Mouse (Mus musculus): ENCODE data around the gene Krtap4-1.
"Not testable (repeated sequence)": the region's sequence is repeated elsewhere in the genome, so short reads cannot be mapped to it uniquely, and the experiment has no call there.

Krtap4-1 gene

DNA sequence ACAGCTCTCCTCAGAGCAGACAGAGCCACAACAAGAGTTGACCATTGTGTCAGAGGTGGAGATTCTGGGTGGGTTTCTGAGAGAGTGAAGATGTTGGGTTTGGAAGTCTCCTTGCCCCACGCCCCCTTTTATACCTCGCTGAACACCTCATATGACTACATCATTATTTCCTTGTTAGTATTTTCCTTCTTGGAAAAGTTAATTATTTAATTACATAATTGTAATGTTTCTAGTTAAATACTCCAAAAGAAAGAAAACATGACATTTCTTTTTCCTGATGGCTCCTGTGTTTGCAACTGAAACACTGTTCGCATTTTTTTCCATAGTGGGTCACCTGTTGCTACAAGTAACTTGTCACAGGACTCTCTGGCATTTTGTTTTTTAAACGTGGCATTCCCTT lies at the start of gene Krtap4-1:
Gene Krtap4-1, minus strand, starts transcription at position 101 of the 400 bp plus-strand sequence.
- no peak for DNase-seq (ENCODE audit: low read depth)

DNA sequence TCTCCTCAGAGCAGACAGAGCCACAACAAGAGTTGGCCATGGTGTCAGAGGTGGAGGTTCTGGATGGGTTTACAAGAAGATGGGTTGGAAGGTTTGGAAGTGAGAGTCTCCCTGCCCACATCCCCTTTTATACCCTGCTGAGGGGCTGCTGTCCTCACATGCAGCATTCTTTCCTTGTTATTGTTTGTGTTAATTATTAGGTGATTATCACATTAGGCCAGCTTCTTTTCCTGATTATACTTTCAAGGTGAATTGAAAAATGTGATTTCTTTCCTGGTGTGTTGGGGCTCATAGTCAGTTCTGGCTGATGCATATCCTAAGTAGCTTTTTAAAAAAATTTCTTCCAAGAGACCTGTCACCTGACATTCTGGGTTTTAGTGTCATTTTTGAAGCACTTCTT lies 37.8 kb upstream of the Krtap4-1 start, which contains the start of gene Krtap4-6:
Gene Krtap4-6, minus strand, starts transcription at position 101 of the 400 bp plus-strand sequence.
- DNase-seq (ENCODE audit: low read depth): no peak

DNA sequence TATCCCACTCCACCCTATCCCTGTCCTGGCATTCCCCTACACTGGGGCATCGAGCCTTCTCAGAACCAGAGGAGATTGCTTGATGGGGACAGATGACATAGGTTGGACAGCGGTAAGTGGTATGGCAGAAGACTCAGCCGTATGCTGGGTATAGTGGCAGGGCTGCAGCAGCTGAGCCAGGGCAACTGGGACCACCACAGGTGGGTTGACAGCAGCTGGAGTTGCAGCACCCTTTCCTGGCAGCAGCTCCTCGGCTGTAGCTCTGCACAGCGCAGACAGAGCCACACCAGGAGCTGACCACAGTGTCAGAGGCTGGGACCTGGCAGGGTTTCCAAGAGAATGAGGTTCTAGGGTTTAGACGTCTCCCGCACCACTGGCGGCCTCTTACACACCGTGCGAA lies 34.8 kb upstream of the Krtap4-1 start:
- DNase-seq (ENCODE audit: low read depth): no peak

DNA sequence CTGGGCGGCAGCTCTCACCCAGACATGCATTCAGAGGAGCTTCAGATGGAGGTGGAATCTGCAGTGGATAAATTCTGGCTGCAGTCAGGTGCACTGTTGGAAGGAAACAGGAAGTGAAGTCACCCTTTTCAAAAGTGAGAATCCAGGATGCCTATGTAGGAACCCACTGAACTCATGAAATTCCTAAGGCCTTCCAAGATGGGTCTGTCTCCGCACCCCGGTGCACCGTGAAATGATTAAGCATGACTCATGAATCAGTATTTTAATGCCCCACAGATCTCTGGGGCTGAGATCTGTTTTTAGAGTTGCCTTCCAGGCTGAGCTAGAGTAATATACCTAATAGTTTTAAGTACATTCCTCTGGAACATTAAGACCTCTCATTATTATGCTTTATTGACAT lies 31.2 kb upstream of the Krtap4-1 start:
- no peak for DNase-seq (ENCODE audit: low read depth)

DNA sequence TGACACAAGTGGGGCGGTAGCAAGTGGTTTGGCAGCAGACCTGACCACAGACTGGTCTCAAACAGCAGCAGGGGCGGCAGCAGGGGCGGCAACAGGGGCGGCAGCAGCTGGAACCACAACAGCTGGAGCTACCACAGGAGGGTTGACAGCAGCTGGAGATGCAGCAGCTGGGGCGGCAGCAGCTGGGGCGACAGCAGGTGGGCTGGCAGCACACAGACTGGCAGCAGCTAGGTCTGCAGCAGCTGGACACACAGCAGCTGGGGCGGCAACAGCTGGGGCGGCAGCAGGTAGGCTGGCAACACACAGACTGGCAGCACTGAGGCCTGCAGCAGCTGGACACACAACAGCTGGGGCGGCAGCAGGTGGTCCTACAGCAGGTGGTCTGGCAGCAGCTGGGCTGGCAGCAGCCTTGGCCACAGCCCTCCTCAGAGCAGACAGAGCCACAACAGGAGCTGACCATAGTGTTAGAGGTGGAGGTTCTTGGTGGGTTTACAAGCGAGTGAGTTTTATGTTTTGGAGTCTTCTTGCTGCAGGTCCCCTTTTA lies 30.5 kb upstream of the Krtap4-1 start, which contains the start of gene Gm11563:
Gene Gm11563, minus strand, starts transcription at position 494 of the 544 bp plus-strand sequence.
- DNase-seq (ENCODE audit: low read depth): not testable (repeated sequence)

DNA sequence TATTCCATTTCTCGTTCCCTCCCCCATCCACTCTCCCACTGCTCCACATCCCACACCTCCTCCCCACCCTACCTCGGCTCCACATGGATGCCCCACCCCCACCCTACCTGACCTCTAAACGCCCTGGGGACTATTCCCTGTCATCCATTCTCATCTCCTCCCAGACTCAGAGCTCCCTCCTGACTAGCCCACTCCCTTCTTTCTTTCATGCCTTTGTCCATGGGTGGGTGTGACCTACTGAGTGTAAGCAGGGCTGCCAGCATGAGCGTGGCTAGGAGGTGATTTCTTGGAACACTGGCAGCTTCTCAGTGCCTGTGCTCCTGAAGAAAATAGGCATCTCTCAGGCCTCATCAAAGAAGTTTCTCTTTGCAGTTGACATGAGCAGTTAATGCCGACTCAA lies 29.0 kb upstream of the Krtap4-1 start:
- no peak for DNase-seq (ENCODE audit: low read depth)

DNA sequence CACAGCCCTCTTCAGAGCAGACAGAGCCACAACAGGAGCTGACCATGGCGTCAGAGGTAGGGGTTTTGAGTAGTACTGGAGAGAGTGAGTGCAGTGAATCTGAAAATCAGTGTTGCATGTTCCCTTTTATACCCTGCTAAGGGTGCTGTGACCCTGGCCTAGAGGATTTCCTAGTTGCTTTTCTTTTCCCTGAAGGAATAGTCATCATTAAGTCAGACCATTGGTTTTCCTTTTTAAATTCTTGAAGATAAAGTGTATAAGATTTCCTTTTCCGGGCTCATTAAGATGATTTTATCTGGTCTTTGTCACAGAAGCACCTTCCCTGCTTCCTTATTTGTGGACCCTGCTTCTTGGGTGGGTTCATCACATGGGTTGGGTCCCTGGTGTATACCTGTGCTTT lies 22.1 kb upstream of the Krtap4-1 start, which contains the start of gene Gm11555:
Gene Gm11555, minus strand, starts transcription at position 101 of the 400 bp plus-strand sequence.
- no peak for DNase-seq (ENCODE audit: low read depth)

DNA sequence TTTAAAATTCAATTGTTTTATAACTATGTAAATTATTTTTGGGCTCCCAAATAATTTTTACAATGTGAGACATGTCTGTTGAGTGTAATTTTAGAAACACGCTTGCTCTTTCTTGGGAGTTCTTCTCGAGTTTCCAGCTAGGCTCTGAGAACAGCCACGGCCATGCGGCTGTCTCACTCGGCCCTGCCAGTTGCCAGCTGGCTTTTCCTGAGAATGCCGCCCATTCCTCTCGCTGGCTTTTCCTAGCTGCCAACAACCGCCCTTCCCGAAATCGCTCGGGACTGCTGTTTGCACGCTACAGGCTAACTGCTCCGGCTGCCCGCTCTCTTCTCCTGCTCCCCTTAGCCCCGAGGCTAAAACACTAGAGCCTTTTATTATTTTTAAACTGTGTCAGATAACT lies 18.4 kb upstream of the Krtap4-1 start:
- DNase-seq (ENCODE audit: low read depth): no peak

DNA sequence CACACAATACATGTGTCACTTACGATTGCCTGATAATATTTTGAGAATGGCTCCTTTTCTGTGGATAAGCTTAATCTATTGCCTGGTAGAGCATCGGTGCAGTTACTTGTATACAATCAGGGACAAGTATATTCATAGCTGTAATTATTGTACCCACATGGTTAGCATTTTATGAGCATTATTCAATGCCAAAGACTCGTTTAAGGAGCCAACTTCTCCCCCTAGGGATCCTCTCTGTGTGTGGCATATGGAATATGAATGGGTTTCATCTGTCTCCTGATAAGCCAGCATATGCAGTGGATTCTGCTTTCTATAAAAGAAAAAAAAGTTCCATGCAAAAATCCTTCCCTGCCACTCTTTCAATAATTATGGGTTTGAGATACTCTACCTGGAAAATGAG lies 16.3 kb upstream of the Krtap4-1 start:
- DNase-seq (ENCODE audit: low read depth): no peak

DNA sequence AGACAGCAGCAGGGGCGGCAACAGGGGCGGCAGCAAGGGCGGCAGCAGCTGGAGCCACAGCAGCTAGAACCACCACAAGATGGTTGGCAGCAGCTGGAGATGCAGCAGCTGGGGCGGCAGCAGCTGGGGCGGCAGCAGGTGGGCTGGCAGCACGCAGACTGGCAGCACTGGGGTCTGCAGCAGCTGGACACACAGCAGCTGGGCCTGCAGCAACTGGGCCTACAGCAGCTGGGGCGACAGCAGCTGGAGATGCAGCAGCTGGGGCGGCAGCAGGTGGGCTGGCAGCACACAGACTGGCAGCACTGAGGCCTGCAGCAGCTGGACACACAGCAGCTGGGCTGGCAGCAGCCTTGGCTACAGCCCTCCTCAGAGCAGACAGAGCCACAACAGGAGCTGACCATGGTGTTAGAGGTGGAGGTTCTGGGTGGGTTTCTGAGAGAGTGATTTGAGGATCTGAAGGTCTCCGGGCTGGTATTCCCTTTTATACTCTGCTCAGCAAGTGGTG lies 15.6 kb upstream of the Krtap4-1 start, which contains the start of gene Krtap4-7:
Gene Krtap4-7, minus strand, starts transcription at position 455 of the 505 bp plus-strand sequence.
- not testable (repeated sequence) for DNase-seq (ENCODE audit: low read depth)

DNA sequence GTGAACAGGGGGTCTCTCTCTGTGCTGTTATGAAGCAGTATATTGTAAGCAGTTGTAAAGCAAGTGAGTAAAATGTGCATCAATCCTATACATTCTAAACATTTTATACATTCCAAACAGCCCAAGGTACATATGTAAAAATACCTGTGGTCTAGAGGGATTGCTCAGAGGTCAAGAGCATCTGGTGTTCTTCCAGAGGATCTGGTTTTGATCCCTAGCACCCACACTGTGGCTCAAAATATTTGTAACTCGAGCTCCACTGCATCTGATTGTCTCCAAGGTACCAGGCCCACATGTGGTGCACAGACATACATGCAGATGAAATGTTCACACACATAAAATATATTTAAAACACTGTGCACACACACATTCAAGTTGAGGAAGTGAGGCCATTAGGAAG lies 12.9 kb upstream of the Krtap4-1 start:
- no peak for DNase-seq (ENCODE audit: low read depth)

DNA sequence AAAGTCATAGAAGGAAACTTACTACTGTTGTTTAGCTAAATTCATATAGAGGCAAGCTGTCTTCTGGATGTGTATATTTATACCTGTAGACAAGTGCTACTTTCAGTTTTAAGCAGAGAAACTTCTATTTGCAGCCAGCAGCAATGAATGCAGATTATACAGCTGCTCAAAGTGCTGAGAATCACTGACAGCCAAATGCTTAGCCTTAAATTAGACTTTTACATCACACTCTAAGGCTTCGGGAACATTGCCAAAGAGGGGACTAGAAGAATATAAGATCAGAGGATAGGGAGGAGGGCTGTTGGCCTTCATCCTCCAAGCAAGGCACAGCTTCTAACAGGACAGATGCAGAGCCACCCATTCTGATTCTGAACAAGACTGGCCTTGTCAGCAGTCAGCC lies 9.0 kb upstream of the Krtap4-1 start:
- no peak for DNase-seq (ENCODE audit: low read depth)

DNA sequence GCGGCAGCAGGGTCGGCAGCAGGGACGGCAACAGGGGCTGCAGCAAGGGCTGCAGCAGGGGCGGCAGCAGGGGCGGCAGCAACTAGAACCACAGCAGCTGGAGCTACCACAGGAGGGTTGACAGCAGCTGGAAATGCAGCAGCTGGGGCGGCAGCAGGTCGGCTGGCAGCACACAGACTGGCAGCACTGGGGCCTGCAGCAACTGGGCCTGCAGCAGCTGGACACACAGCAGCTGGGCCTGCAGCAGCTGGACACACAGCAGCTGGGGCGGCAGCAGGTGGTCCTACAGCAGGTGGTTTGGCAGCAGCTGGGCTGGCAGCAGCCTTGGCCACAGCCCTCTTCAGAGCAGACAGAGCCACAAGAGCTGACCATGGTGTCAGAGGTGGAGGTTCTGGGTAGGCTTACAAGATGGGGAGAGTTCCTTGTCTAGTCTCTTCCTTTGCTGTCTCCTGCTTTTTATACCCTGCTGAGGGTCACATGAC lies 6.7 kb upstream of the Krtap4-1 start, which contains the start of gene Krtap4-2:
Gene Krtap4-2, minus strand, starts transcription at position 432 of the 482 bp plus-strand sequence.
- no peak for DNase-seq (ENCODE audit: low read depth)

DNA sequence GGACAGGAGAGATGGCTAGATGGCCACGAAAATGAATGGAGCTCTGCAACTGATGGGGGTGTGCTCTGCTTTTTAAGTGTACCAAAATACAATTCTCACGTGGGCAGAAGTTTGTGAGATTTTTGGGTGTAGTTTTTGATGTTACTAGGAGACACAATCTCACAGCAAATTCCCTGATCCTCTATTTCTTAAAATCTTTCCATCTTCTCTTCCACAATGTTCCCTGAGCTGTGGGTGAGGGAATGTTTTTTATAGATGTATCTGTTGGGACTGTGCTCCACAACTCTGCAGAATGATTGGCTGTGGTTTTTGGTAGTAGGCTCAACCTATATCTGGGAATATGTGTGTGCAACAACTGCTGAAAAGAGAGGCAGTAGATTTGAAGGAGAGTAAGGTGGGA lies 5.3 kb upstream of the Krtap4-1 start:
- no peak for DNase-seq (ENCODE audit: low read depth)

DNA sequence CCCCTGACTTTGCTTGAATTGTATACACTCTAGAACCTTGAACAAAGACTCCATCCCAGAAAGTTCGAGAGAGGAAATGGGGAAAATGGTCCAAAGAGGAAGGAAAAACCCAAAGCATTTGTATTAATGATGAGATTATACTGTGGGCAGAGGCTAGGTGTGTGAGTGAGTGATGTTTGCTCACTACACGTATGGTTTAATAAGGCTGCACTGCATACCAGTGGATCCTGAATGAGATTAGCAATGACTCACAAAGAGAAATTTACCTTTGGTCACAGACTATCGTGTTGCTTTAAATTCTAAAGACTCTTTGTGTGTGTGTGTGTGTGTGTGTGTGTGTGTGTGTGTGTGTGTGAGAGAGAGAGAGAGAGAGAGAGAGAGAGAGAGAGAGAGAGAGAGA lies 2.9 kb upstream of the Krtap4-1 start:
- no peak for DNase-seq (ENCODE audit: low read depth)

DNA sequence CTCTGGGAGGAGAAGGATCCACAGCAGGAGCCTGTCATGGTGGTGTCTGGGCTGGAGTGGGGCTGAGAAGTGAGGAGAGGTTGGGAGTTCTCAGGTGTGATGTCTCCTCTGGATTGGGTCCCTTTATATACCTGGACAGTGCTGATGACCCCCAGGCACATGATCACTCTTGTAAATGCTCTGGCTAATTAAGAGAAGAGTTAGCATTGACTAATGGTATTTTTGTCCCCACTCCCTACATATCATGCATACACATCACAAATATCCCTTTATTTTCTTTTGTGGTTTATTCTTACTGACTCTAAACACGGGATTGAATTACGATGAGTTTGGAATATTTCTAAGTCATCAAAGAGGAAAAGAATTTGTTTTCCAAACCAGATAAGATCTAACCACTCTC lies 7.7 kb downstream of the Krtap4-1 start, which contains the start of gene Gm11562:
Gene Gm11562, minus strand, starts transcription at position 101 of the 400 bp plus-strand sequence.
- no peak for DNase-seq (ENCODE audit: low read depth)

DNA sequence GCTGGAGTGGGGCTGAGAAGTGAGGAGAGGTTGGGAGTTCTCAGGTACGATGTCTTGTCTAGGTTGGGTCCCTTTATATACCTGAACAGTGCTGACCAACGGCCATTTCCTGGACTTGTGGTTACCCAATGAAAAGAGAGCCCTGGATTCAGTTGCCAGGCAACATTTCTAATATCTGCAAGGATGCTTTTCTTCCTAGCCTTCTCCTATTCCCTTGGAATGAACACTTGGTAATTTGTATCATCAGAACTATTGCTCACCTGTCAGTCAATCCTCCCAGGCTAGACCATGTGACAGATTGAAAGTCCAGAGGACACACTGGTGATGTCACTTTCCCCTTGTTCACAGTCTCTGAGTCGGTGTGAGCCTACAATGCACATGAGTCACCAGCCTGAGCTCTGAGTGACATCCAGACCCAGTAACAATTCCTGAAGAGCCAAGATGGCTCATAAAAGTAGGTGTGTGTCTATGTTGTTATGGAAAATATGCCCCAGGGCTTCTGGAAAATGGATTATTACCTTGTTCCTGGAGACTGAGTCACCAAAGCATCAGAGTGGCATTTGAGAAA lies 13.2 kb downstream of the Krtap4-1 start, which contains the start of gene Krtap2-4:
Gene Krtap2-4, minus strand, starts transcription at position 51 of the 568 bp plus-strand sequence.
- DNase-seq (ENCODE audit: low read depth): no peak

DNA sequence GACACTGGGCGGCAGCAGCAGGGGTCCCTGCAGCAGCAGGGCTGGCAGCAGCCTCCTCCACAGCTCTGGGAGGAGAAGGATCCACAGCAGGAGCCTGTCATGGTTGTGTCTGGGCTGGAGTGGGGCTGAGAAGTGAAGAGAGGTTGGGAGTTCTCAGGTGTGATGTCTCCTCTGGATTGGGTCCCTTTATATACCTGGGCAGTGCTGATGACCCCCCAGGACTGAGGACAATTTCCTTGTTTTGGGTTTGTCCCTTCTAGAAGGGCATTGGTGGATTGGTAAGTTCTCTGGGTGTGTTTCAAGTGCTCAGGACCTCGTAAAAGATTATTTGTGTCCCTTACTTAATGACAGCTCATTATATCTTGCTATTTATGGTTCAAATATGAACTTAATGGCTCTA lies 17.9 kb downstream of the Krtap4-1 start, which contains the start of gene Gm11937:
Gene Gm11937, minus strand, starts transcription at position 101 of the 400 bp plus-strand sequence.
- not testable (repeated sequence) for DNase-seq (ENCODE audit: low read depth)

DNA sequence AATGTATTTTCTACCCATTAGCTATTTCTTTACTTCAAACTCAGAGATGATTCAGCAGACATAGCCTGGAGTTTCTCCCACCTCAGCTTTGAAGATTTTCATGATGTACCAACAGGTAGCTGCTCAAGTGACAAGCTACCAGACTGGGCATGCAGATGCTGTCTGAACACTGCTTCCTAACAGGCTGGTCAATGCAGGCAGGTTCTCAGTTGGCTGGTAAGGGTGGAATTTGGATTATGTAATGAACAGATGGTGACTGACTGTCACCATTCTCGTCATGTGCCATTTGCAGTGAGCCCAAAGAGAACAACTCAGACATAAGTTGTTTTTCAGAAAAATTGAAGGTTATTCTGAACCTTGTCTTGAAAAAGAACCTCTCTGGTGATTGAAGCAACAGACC lies 18.9 kb downstream of the Krtap4-1 start:
- no peak for DNase-seq (ENCODE audit: low read depth)

DNA sequence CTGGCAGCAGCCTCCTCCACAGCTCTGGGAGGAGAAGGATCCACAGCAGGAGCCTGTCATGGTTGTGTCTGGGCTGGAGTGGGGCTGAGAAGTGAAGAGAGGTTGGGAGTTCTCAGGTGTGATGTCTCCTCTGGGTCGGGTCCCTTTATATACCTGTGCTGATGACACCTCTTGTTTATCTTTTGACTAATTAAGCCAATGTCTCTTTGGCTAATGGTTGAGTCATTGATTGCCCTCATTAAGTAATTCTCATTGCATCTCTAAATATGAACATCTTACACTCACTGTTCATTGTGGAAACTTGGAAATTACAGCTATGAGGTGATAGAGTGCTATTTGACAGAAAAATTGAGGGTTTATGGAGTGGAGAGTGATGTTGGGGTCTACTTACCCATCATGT lies 24.8 kb downstream of the Krtap4-1 start, which contains the start of gene Gm11938:
Gene Gm11938, minus strand, starts transcription at position 101 of the 400 bp plus-strand sequence.
- DNase-seq (ENCODE audit: low read depth): not testable (repeated sequence)

DNA sequence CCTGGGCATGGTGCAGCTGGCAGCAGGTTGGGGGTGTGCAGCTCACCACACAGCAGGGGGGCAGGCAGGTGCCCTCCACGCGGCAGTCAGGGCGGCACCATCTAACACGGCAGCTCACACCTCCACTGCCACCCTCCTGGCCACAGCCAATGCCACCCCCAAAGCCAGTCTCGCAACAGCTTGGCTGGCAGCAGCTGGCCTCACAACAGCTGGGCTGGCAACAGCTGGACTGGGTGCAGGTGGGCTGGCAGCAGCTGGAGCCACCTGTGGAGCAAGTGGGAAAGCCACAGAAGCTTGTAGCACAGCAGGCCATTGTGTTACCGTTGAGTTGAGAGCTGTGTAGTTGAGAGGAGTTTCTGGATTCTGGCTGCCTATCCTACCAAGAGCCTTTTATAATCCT lies 30.3 kb downstream of the Krtap4-1 start, which contains the start of gene Krtap9-3:
Gene Krtap9-3, minus strand, starts transcription at position 364 of the 400 bp plus-strand sequence.
- not testable (repeated sequence) for DNase-seq (ENCODE audit: low read depth)

DNA sequence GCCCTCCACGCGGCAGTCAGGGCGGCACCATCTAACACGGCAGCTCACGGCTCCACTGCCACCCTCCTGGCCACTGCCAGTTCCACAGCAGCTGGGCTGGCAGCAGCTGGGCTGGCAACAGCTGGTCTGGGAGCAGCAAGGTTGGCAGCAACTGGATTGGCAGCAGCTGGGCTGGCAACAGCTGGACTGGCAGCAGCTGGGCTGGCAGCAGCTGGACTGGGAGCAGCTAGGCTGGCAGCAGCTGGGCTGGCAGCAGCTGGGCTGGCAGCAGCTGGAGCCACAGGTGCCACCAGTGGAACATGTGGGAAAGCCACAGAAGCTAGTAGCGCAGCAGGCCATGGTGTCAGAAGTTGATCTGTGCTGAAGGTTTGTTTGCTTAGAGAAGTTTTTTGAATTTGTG lies 37.1 kb downstream of the Krtap4-1 start, which contains the start of gene Krtap1-3:
Gene Krtap1-3, minus strand, starts transcription at position 359 of the 400 bp plus-strand sequence.
- no peak for DNase-seq (ENCODE audit: low read depth)

DNA sequence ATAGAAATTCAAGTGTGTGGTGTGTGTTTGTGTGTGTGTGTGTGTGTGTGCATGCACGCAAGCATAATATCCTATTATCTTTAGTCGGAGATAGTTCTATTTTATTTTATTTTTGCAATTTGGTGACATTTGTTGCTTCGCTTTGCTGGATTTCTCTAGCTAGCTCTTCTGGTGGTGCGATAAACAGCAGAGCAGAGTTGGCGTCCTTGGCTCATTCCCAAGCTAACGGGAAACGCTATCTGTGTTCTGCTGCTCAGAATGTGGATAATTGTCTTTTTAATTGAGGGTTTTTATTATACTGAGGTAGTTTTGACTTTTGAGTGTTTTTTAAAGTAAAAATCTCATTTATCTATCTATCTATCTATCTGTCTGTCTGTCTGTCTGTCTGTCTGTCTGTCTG lies 42.9 kb downstream of the Krtap4-1 start:
- DNase-seq (ENCODE audit: low read depth): no peak
